Mouse (Mus musculus): ENCODE measurements at regions not wholly inside any gene's neighbourhood (a gene's known extent, or its start where the extent isn't known, plus 50 kb on each side); places are given as distances from the start of the nearest gene placed in this dataset.

GRCm38 (mm10) chr3:41368351-41369101 is 187.0 kb upstream of the Jade1 start:
- Histone ChIP-seq H3K27me3 (ENCODE audit: control insufficient read depth, insufficient read depth, low read length) (no peaks in the 10 kb centered on the region), H3K4me1 (ENCODE audit: control insufficient read depth, insufficient read depth, insufficient read length) (no peaks in the 10 kb centered on the region), H3K36me3 (ENCODE audit: control insufficient read depth, insufficient read depth, low read length) (no peaks in the 10 kb centered on the region), H3K27ac (ENCODE audit: insufficient read depth, low read length) (no peak overlapping the region), H3K4me3 (ENCODE audit: extremely low read depth, insufficient read depth, insufficient read length) (no peak overlapping the region)
- 81% methylated on average over 7 of the region's 7 CpGs for WGBS
- DNase-seq (ENCODE audit: low read depth in 1 of 2, low spot score in 2 of 2), result no peak
- TF ChIP-seq POLR2A (IDR thresholded peaks at IDR 0.05; ENCODE audit: low read depth, low read length) (no peak), CTCF (IDR thresholded peaks at IDR 0.05; ENCODE audit: extremely low read depth, insufficient read depth, insufficient read length, insufficient replicate concordance) (no peak)

- Histone ChIP-seq H3K27me3 (ENCODE audit: control insufficient read depth, insufficient read depth, low read length) (no peaks in the 10 kb centered on the region), H3K4me3 (ENCODE audit: extremely low read depth, insufficient read depth, insufficient read length) (no peak overlapping the region), H3K27ac (ENCODE audit: insufficient read depth, low read length) (no peak overlapping the region), H3K36me3 (ENCODE audit: control insufficient read depth, insufficient read depth, low read length) (no peaks in the 10 kb centered on the region), H3K4me1 (ENCODE audit: control insufficient read depth, insufficient read depth, insufficient read length) (no peaks in the 10 kb centered on the region)
- TF ChIP-seq POLR2A (IDR thresholded peaks at IDR 0.05; ENCODE audit: low read depth, low read length) (no peak), CTCF (IDR thresholded peaks at IDR 0.05; ENCODE audit: extremely low read depth, insufficient read depth, insufficient read length, insufficient replicate concordance) (no peak)
- DNase-seq (ENCODE audit: low read depth in 1 of 2, low spot score in 2 of 2), result no peak
- 36% methylated on average over 4 of the region's 4 CpGs for WGBS
Observed at GRCm38 (mm10) chr3:41366764-41367163, 188.8 kb upstream of the Jade1 start.

GRCm38 (mm10) chr3:41366264-41366663 is 189.3 kb upstream of the Jade1 start:
- Histone ChIP-seq H3K4me1 (ENCODE audit: control insufficient read depth, insufficient read depth, insufficient read length) (no peaks in the 10 kb centered on the region), H3K36me3 (ENCODE audit: control insufficient read depth, insufficient read depth, low read length) (no peaks in the 10 kb centered on the region), H3K4me3 (ENCODE audit: extremely low read depth, insufficient read depth, insufficient read length) (no peak overlapping the region), H3K27me3 (ENCODE audit: control insufficient read depth, insufficient read depth, low read length) (no peaks in the 10 kb centered on the region), H3K27ac (ENCODE audit: insufficient read depth, low read length) (no peak overlapping the region)
- no peak for TF ChIP-seq CTCF (IDR thresholded peaks at IDR 0.05; ENCODE audit: extremely low read depth, insufficient read depth, insufficient read length, insufficient replicate concordance)
- no peak for TF ChIP-seq POLR2A (IDR thresholded peaks at IDR 0.05; ENCODE audit: low read depth, low read length)
- DNase-seq (ENCODE audit: low read depth in 1 of 2, low spot score in 2 of 2), result no peak
- WGBS, result 62% methylated on average over 9 of the region's 9 CpGs

- H3K4me3 ChIP-seq (ENCODE audit: extremely low read depth, insufficient read depth, insufficient read length), result no peak overlapping the region
- TF ChIP-seq POLR2A (IDR thresholded peaks at IDR 0.05; ENCODE audit: low read depth, low read length), result no peak
- no peak for TF ChIP-seq CTCF (IDR thresholded peaks at IDR 0.05; ENCODE audit: extremely low read depth, insufficient read depth, insufficient read length, insufficient replicate concordance)
- no peaks in the 10 kb centered on the region for H3K4me1 ChIP-seq (ENCODE audit: control insufficient read depth, insufficient read depth, insufficient read length)
- H3K27me3 ChIP-seq (ENCODE audit: control insufficient read depth, insufficient read depth, low read length), result no peaks in the 10 kb centered on the region
- no peak overlapping the region for H3K27ac ChIP-seq (ENCODE audit: insufficient read depth, low read length)
- no peak for DNase-seq (ENCODE audit: low read depth in 1 of 2, low spot score in 2 of 2)
- H3K36me3 ChIP-seq (ENCODE audit: control insufficient read depth, insufficient read depth, low read length), result no peaks in the 10 kb centered on the region
- 78% methylated on average over 8 of the region's 8 CpGs for WGBS
Observed at GRCm38 (mm10) chr3:41365145-41365830, 190.2 kb upstream of the Jade1 start.

GRCm38 (mm10) chr3:41363947-41364346 is 191.6 kb upstream of the Jade1 start:
- no peaks in the 10 kb centered on the region for H3K4me1 ChIP-seq (ENCODE audit: control insufficient read depth, insufficient read depth, insufficient read length)
- DNase-seq (ENCODE audit: low read depth in 1 of 2, low spot score in 2 of 2), result no peak
- H3K4me3 ChIP-seq (ENCODE audit: extremely low read depth, insufficient read depth, insufficient read length), result no peak overlapping the region
- no peak for TF ChIP-seq CTCF (IDR thresholded peaks at IDR 0.05; ENCODE audit: extremely low read depth, insufficient read depth, insufficient read length, insufficient replicate concordance)
- no peaks in the 10 kb centered on the region for H3K27me3 ChIP-seq (ENCODE audit: control insufficient read depth, insufficient read depth, low read length)
- H3K36me3 ChIP-seq (ENCODE audit: control insufficient read depth, insufficient read depth, low read length), result no peaks in the 10 kb centered on the region
- 80% methylated on average over 3 of the region's 3 CpGs for WGBS
- H3K27ac ChIP-seq (ENCODE audit: insufficient read depth, low read length), result no peak overlapping the region

- Histone ChIP-seq H3K27ac (ENCODE audit: insufficient read depth, low read length) (no peak overlapping the region), H3K4me1 (ENCODE audit: control insufficient read depth, insufficient read depth, insufficient read length) (no peaks in the 10 kb centered on the region), H3K36me3 (ENCODE audit: control insufficient read depth, insufficient read depth, low read length) (no peaks in the 10 kb centered on the region), H3K4me3 (ENCODE audit: extremely low read depth, insufficient read depth, insufficient read length) (no peak overlapping the region), H3K27me3 (ENCODE audit: control insufficient read depth, insufficient read depth, low read length) (no peaks in the 10 kb centered on the region)
- no peak for DNase-seq (ENCODE audit: low read depth in 1 of 2, low spot score in 2 of 2)
- WGBS, result 81% methylated on average over 5 of the region's 5 CpGs
- TF ChIP-seq CTCF (IDR thresholded peaks at IDR 0.05; ENCODE audit: extremely low read depth, insufficient read depth, insufficient read length, insufficient replicate concordance) (no peak), POLR2A (IDR thresholded peaks at IDR 0.05; ENCODE audit: low read depth, low read length) (no peak)
Observed at GRCm38 (mm10) chr3:41360231-41360630, 195.3 kb upstream of the Jade1 start.

GRCm38 (mm10) chr3:41359458-41359857 is 196.1 kb upstream of the Jade1 start:
- Histone ChIP-seq H3K36me3 (ENCODE audit: control insufficient read depth, insufficient read depth, low read length) (no peaks in the 10 kb centered on the region), H3K27ac (ENCODE audit: insufficient read depth, low read length) (no peak overlapping the region), H3K27me3 (ENCODE audit: control insufficient read depth, insufficient read depth, low read length) (no peaks in the 10 kb centered on the region), H3K4me3 (ENCODE audit: extremely low read depth, insufficient read depth, insufficient read length) (no peak overlapping the region), H3K4me1 (ENCODE audit: control insufficient read depth, insufficient read depth, insufficient read length) (no peaks in the 10 kb centered on the region)
- no peak for TF ChIP-seq CTCF (IDR thresholded peaks at IDR 0.05; ENCODE audit: extremely low read depth, insufficient read depth, insufficient read length, insufficient replicate concordance)
- no peak for TF ChIP-seq POLR2A (IDR thresholded peaks at IDR 0.05; ENCODE audit: low read depth, low read length)
- 85% methylated on average over 4 of the region's 4 CpGs for WGBS
- DNase-seq (ENCODE audit: low read depth in 1 of 2, low spot score in 2 of 2), result no peak
